Mouse (Mus musculus): ENCODE data around the gene G3bp1.

G3bp1 gene

DNA sequence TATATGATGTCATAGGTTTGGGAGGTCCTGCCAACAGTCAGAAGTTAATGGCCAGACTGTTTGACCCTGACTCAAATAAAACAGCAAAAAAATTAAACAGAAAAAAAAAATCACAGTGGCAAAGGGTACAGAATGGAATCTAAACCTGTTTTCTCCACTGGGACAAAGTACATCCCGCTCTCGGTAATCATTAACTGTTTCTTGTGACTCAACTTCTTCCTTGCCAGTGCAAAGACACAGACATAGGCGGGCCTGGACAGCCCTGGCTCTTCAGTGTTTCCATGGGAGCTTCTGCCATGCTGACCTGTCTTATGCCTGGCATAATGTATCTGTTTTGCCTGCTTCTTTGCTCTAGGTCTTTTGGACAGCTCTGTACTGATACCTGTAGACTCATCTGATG is 4.3 kb upstream of the G3bp1 start:
- DNase-seq = peak; percentile 93

DNA sequence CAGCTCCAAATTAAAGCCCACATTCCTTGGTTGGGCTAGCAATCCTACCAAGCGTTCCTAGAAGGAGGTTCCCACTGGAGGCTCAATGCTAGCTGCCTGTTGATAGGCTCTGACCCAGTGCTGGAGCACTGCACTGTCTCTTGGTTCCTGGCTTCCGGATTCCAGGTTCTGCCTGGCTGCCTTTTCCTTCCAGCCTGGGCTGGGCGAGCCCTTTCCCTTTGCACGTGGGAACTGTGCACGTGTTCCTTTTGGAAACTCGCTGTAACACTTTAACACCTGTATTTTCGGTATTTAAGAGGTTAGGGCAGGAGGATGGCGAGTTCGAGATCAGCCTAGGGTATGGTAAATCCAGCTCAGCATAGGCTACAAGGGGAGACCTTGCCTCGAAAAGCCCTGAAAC is 1.5 kb upstream of the G3bp1 start:
- DNase-seq = peak; percentile 94

DNA sequence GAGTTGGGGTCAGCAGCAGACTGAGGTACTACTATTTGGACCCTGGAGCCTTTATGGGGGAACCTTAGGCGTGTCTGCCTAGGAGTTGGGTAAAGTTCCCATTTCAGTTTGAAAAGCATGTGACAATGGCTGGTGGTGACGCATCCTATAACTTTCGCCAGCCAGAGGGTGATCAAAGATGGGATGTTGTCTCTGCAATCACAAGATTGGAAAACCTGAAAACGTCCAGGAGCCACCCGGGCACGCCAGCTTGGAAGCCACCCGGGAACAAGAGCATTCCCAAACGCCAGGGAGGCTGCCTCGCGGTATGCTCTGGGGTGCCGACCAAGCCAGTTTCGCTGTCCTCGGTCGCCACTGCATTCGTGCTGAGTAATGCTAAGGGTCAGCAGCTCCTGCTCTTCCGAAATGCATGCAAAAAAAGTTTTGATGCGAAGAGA is 856 bp upstream of the G3bp1 start:
- no peak for DNase-seq

DNA sequence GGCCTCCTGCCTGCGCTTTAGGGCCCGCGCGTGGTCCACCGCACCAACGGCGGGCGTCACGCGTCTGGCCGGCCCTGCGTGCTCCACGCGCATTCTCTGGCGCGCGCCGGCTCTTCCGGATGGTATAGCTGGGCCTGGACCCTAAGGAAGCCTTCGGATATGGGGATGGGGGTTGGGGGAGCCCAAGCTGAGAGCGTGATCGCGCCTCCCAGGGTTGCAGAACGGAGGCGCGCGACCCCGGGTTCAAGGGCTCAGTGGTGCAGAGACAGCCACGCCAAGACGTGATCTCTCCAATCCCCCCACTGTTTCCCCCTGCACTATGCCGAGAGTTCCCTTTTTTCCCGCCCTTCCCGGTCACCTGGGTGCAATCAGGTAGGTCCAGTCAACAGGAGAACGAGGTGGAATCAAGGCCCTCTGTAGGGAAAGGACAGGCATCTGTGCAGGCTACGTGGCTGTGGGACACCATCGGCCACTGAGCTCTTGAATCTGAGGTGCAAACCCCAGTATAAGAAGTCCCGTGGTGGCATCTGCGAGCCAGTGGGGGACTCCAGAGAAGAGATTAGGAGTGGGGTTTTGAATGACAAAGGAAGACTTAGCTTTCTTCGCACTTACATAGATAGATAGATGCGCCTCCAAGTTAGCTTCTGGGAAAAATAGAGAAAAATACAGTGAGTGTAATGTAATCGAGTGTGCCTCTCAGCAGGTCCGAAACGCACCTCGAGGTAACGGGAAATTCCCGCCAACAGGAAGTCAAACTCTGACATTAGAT is 622 bp downstream of the G3bp1 start:
- peak; percentile 38 for DNase-seq

DNA sequence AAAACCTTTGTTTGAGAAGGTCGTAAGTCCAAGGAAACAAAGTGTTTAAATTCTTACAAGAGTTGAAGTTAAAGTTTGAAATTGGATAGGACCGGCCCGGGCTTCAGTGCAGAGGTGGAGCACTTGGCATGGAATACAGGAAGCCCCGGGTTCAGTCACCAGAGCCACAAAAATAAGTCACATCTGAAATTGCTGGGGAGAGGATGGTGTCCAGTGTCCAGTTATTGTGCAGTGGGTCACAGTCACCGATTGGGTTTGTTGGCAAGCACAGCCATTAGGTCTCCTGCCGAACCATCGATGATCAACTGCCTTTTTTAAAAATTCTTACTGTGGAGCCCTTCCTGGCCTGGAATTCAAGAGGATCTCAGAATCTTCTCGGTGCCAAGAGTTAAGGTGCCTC is 1.3 kb downstream of the G3bp1 start:
- DNase-seq = peak; percentile 44

DNA sequence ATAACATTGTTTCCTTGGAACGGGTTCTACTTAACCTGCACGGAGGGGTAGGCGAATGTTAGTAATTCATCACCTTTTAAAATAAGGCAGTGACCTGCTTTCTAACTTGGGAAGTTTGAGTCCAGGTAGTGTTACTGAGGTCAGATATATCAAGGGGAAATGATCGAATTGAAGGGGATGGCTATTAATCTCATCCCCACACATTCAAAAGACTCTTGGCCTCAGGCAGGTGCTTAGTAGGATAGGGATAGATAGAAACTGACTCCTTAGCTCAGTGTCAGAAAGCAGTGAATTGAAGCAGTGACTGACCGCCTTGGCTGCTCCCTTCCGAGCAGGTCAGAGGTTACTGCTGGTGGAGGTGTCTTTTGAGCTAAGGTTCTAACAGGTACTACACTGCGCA is 2.0 kb downstream of the G3bp1 start:
- no peak for DNase-seq

DNA sequence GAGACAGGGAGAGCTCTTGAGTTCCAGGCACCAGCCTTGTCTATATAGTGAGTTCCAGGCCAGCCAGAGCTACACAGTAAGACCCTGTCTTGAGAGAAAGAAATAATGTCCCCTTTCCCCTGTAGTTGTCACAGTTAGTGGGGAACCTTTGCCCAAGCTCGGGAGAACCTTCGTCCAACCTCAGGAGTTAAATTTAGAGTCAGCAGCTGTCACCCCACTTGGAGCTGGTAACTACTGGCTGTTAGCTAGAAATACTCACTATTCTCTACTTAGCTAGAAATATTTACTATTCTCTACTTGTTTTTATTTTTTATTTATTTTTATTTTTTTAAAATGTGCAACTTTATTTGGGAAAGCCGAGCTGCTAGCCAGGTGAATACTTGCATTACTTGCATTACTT is 3.7 kb downstream of the G3bp1 start:
- DNase-seq = no peak

DNA sequence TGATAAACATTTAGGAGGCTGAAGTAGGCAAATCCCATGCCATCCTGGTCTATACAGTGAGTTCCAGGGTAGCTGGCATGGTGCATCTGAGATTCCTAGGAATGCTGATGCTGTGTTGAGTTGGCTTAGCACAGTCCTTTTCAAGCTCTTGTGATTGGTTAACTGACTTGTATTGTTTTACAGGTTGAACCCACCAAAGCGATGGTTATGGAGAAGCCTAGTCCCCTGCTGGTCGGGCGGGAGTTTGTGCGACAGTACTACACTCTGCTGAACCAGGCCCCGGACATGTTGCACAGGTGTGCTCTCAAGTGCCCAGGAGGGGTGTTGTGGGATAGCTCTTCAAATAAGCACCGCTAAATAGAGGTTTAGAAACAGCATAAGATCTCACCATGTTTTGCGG is 16.0 kb downstream of the G3bp1 start:
- DNase-seq = no peak

DNA sequence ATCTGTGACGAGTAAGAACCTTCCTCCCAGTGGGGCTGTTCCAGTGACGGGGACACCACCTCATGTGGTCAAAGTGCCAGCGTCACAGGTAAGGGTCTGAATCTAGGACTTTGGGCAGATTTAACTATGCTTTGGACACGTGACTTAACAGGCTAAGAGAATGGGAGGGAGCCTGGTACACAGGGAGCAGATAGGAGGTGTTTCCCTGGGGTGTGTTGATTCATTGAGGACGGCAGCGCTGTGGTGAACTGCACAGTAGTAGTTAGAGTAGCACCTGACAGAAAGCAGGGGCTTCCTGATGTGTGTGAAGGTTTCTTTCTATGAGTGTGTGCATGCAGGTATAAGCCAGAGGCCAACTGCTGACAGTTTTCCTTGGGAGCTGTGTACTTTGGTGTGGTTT is 26.7 kb downstream of the G3bp1 start:
- no peak for DNase-seq

DNA sequence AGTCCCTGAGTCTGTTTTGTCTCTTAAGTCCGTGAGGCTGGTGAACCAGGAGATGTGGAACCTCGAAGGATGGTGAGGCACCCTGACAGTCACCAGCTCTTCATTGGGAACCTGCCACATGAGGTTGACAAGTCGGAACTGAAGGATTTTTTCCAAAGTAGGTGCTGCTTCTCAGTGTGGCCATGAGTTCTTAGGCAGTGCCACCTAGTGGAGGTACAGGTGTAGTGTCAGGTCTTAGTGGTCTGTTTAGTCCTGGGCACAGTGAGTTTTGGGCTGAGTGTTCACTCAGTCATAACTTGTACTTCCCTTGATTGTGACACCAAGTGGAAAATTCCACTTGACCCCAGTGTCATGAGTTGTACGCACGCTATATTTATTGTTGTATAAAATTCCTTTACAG is 28.4 kb downstream of the G3bp1 start:
- DNase-seq = peak; percentile 62

DNA sequence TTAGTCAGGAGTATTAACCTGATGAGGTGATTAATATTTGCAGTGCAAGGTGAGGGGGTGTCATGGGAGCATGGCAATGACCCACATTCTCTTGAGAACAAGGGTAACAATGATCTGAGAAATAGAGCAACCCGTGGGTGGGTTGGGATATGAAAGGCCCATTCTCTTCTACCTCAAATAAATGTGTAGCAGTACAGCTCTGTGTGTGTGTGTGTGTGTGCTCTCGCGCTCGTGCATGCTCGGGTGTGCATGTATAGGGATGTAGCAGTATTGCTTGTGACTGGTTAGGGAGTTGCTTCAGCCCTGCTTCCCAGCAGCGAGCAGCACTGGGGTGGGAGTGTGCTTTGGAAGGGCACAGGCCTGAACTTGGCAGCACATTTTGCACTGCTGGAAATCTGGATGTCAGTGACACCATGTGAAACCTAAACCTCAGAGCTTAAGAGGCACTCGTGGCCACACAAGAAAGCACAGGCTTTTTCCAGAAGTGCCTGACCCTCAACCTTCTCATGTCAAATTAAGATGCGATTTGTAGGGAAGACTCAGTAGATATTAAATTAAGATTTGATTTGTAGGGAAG is 32.6 kb downstream of the G3bp1 start:
- no peak for DNase-seq

DNA sequence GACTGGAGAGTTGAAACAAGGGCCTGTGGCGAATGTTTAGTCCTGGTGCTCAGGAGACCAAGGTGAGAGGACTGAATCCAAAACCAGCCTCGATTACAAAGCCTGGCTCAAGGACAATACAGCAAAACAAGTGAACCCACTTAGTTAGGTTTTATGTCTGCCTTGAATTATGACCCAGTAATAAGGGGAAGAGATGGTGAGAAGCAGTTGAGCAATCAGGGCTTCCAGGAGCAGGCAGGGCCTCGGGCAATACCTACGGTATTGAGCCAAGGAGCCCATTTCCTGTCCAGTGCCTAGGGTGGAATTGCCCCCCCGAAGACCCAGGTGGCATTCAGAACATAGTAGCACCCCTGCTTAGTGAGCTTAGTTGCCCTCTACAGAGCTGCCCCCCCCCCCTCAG is 33.4 kb downstream of the G3bp1 start:
- DNase-seq = no peak

DNA sequence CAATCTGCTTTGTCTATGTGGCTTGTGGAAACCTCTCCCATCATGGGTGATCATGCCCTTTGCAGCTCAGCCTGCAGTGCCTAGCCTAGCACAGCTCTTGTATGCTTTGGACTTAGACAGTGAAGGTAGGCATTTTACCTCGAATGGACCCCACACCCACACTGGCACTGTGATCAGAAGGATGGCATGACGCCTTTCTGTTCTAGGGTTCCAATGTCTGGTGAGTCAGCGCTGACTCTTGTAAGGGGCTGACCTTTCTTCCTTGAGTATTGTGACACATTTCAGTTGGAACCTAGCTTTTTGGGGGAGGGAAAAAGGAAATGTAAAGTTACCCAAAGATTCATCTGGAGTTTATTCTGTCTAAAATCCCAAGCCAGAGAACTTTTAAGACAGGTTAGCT is 36.0 kb downstream of the G3bp1 start:
- DNase-seq = no peak

DNA sequence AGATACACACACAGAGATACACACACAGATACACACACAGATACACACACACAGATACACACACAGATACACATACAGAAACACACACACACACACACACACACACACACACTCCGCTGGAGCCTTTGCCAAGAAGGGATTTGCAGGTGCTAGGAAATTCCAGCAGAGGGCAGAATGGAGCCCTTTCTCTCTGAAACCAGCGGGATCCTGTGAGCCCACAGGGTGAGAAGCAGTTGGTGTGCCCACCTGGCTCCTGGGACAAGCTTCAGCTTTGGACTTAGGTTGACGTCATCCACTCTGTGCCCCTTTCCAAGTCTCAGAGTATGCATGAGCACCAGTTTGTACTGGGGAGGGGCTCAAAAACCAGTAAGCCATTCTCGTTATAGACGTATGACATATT is 41.9 kb downstream of the G3bp1 start:
- no peak for DNase-seq

DNA sequence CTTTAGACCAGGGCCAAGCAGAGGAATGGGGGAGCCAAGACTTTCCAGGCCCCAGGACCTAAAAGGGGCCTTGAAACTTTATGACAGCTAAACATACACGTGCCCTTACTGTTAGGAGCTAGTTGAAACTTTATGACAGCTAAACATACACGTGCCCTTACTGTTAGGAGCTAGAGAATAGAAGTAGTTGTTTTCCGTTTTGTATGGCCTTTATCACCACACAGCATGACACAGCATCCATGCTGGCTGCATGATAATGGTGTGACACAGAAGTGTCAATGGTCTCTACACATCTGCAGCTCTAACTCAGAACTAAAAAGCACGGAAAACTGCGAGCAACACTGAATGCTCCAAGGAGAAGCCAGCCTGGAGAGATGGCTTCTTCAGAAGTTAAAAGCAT is 48.2 kb downstream of the G3bp1 start:
- DNase-seq = no peak

DNA sequence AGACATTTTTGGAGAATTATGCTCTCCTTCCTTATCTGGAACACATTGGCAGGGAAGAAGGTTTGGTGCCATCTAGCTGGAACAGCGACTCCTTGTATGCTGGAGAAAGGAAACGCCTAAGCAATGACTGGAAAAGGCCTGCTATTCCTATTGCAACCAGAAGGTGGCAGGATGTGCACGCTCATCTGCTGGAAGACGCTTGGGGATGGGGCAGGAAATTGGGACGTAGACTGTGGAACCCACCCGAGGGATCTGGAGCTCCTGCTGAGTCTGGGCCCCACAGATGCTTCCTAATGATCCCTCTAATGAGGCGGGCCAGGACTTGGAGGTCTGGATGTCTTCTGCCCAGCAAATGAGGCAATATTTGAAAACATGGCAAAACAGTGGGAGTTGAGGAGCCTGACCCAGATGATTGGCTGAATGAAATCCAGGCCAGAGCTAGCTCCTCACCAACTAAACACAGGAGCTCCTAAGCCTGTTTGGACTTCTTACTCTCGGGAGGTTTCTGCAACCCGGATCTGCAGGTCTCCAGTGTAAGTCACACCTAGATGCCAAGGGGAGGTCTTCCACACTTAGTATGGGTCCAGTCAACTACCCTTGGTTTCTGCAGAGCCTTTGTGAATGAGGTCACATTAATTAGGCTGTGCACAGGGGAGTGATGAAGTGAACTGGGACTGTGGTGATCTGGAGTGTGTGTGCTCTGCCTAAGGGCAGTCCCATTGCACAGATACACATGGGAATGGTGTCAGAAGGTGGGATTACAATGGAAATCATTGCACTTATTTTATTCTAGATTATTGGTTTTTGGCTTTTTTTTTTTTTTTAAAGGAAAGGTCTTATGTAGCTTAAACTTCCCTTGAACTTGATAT is 49.6 kb downstream of the G3bp1 start:
- DNase-seq = peak; percentile 66

DNA sequence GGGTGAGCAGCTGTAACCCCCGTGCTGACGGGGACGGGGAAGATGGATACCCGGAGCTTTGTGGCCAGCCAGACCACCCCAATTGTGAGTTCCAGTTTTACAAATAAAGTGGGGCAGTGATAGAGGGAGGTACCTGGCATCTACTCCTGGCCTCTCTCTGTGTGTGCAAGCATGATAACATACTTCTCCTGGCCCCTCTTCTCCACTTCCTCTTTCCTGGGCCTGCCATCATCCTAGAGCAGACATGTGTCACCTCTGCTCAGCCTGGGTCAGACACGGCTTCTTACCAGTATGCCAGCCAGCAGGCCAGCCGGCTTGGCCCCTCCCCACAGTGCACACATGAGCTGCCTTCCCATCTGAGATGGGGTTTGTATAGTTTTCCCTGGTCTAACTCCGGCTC is 61.3 kb downstream of the G3bp1 start:
- no peak for DNase-seq

DNA sequence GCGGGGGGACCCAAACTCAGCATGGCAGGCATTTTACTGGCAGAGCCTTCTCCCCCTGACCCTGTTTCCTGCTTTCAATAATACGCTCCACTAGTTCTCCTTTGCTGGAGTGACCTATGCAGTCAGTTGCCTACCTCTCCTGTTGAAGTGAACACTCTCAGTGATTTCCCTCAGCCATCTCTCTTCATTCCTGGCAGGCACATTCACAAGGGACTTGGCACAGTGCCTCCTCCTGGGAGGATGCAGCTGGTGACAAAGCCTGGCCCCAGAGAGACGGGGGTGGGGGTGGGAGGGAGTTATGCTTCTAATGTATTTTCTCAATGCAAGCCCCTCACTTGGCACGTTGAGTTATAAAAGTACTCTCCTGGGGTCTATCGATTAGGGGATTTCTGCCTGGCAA is 63.9 kb downstream of the G3bp1 start:
- DNase-seq = no peak

DNA sequence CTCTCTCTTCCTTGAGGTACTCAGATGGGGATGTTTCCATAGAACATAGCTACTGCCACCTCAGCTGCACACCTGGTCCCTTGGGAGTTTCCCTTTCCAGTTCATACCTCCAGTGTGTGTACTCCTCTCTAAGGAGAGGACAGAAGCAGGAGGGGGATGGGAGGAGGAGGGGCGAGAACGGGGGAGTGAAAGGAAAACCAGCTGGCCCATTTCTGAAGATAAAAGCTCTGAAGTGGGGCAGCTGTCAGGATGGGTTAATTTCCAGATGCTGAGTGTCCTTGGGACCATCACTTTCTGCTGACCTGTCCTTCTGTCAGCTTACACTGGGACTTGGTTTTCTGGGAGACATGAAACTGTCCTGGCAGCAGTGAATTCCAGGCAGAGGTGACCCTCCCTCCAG is 65.3 kb downstream of the G3bp1 start:
- DNase-seq = no peak

DNA sequence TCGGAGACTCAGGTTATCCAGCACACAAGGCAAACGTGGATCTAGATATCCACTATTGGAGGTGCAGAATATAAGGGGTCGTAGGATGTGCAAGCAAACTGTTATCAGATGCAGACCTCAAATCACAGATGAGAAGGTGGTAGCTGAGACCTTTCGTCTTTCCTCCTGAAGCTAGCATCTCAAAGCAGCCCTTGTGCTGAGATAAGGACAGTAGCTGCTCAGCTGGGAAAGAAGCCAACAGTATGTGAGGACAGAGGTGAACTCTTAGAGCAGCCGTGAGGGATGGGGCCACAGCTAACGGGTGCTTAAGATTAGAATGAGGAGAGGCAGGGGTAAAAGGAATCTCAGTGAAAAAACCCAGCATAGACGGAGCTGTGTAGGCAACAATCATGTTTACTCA is 72.6 kb downstream of the G3bp1 start:
- no peak for DNase-seq

DNA sequence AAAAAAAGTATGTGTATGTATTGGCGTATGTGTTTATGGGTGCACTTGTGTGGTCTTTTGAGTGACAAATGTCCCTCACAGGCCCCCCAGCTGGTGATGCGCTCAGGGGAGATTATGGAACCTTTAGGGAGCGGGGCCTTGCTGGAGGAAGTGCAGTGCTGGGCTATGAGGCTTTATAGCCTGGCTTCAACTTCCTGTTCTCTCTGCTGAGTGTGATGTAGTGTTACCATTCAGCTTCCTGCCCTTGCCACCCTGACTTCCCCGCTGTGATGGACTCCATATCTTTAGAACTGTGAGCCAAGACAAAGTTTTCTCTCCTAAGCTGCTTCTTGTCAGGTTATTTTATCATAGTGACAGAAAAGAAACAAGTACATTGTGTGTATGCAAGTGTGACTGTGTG is 73.2 kb downstream of the G3bp1 start:
- DNase-seq = no peak

DNA sequence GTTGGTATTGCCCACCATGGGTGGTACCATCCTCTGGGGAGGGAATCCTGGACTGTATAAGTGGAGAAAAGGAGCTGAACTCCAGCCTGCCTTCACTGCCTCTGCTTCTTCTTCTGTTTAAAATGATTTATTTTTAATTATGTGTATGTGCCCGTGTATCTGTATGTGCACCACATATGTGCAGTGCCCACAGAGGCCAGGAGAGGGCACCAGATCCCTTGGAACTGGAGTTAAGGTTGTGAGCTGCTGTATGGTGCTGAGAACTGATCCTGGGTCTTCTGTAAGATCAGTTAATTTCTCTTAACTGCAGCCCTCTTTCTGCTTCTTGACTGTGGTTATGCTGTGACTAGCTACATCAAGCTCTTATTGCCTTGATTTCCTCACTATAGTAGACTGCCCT is 76.2 kb downstream of the G3bp1 start:
- no peak for DNase-seq
